Mouse (Mus musculus): ENCODE data around the gene Zfp46. TPM values are rescaled to one million over a fixed set of nuclear protein-coding genes. Genes with fewer than 3 reads are reported as not detected.

Gene Zfp46
- 14.4 TPM for polyA plus RNA-seq (2017; shearing (Covaris generic))

DNA sequence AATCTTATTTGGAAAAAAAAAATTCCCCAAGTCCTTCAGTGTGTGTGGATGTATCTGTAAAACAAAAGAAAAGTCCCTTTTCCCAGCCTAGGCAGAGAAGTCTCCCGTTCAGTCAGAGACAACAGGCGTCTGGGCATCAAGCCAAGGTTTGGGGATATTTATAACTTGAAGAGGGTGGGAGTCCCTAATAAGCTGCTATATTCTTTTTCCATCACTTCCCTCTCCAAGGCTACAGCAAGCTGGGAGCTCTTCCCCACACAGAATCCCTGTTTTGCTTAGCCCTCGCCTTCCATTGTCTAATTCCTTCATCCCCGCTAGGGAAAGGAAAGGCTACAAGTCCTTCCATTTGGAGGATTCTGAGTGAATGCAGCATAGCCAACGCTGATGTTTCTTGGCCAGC, at the start of gene Zfp46:
Gene Zfp46, plus strand, starts transcription at position 229 of the 400 bp plus-strand sequence.

DNA sequence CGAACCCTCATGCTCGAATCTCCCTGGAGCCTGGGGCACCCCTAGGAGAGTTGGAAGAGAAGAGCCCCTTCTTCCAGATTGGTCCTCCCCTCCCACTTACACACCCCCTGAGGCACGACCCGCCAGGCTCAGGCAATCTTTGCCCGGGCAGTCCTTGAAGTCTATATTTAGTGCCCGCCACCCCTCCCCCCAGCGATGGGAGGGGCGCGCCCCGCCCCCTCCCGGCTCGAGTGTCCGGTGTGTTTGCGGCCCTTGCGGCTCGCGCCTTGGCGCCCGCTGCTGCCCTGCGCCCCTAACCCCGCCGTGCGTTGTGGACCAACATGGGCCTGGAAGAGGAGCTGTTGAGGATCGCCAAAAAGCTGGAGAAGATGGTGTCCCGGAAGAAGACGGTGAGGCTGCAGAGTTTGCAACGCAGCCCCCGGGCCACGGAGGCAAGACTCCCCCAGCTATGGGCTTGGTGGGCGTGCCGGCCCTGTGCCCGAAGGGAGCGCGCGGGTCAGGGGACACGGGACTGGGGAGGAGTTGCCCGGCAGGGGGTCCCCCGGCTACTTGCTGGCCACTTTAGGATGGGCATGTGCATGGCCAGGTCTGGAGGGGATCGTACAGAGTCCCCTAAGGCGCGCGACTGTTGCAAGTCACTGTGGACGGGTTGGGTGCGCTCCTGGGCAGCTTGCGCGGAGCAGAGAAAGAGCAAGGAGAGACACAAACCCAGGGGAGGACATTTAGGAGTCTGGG, 36.6 kb upstream of the Zfp46 start, which contains the start of gene Tcea3:
Gene Tcea3, plus strand, starts transcription at position 1 of the 735 bp plus-strand sequence.

DNA sequence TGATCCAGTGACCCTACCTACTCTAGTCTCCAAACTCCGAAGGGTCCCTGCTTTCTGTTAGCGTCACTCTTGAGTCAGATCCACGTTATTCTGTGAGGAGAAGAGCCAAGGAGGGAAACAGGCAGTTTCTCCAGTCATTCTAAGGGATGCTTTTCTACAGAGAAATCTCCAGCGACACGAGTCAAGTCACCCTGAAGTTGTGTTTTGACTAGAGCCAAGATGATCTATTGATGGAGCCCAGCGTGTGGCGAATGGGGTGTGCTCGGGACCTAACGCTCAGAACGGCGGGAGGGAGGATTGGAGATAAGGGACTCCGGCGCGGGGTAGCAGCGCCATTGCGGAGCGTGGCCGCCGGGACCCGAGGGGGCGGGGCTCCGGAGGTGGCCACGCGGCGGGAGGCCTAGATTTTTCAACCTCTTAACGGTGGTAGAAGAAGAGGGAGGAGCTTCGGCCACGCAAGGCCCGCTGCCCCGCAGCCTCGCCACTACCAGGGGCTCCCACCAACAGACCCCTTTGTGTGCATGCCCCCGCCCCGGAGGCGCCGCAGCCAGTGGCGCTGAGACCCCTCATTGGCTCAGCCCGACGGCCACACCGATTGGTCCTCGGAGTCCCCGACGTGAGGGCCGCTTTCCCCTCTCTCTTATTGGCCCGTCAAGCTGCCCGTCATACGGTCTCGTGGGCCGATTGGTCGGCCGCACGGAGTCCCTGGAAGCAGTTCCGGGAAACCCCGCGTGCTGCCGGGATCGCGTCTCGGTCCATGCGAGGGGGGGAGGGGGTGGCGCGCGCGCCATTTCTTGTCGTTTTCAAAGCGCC, 26.0 kb downstream of the Zfp46 start, which contains the start of gene Hnrnpr:
Gene Hnrnpr, plus strand, starts transcription at position 714 of the 813 bp plus-strand sequence.

Other genes starting within 250 kb of the Zfp46 start
- 326 TPM for gene Rpl11, start 231.3 kb upstream of the Zfp46 start, polyA plus RNA-seq (2017; shearing (Covaris generic))
- gene Id3, start 141.2 kb upstream of the Zfp46 start, polyA plus RNA-seq (2017; shearing (Covaris generic)) = 281 TPM
- 23.0 TPM for gene E2f2, start 112.3 kb upstream of the Zfp46 start, polyA plus RNA-seq (2017; shearing (Covaris generic))
- gene Asap3, start 78.3 kb upstream of the Zfp46 start, polyA plus RNA-seq (2017; shearing (Covaris generic)) = 0.24 TPM
- 0.61 TPM for gene Tcea3, start 37.0 kb upstream of the Zfp46 start, polyA plus RNA-seq (2017; shearing (Covaris generic))
- 125 TPM for gene Hnrnpr, start 26.3 kb downstream of the Zfp46 start, polyA plus RNA-seq (2017; shearing (Covaris generic))
- gene Htr1d, start 138.8 kb downstream of the Zfp46 start, polyA plus RNA-seq (2017; shearing (Covaris generic)) = not detected
- 0.50 TPM for gene 6030445D17Rik, start 177.6 kb downstream of the Zfp46 start, polyA plus RNA-seq (2017; shearing (Covaris generic))
- 6.2 TPM for gene Luzp1, start 185.1 kb downstream of the Zfp46 start, polyA plus RNA-seq (2017; shearing (Covaris generic))